Mouse (Mus musculus) cerebellum, adult 2 months (tissue): ENCODE results near the gene Slc13a2.

Source experiments
- CTCF ChIP-seq: fragments of 200-500 bp; IDR thresholded peaks from 2 replicates; pipeline ENCODE4 v1.5.1; 2011; ENCODE audit warnings: low read depth, mild to moderate bottlenecking, control low read depth, low read length, moderate library complexity, borderline replicate concordance; ENCODE audit not compliant: insufficient read depth
- POLR2A ChIP-seq: fragments of 200-500 bp; IDR thresholded peaks from 2 replicates; pipeline ENCODE4 v1.6.1; 2011; ENCODE audit warnings: low read length, control low read depth, borderline replicate concordance; ENCODE audit not compliant: insufficient read depth

- TF ChIP-seq POLR2A (no peak), CTCF (no peak)
Observed at GRCm38 (mm10) chr11:78372166-78372565, 49.9 kb downstream of the Slc13a2 start.
